Mouse (Mus musculus) hindbrain, embryonic 10.5 days (tissue): ENCODE measurements at regions not wholly inside any gene's neighbourhood (a gene's known extent, or its start where the extent isn't known, plus 50 kb on each side); places are given as distances from the start of the nearest gene placed in this dataset.
A peak's percentile ranks its signal among the peaks of the same experiment; 100 is the strongest.

Experiments
- DNase-seq: peaks from one replicate; pipeline ENCODE4 v3.0.0-alpha.2; 2017; ENCODE audit warnings: low spot score
- H3K27ac ChIP-seq: fragments of 300-500 bp; sonication (generic); 2 replicates; pipeline ENCODE4 v1.5.1; 2016; ENCODE audit warnings: mild to moderate bottlenecking, moderate library complexity
- H3K27me3 ChIP-seq: fragments of 300-500 bp; sonication (generic); 2 replicates; pipeline ENCODE4 v1.6.1; 2016; ENCODE audit warnings: mild to moderate bottlenecking; ENCODE audit not compliant: poor library complexity, insufficient read depth, severe bottlenecking
- H3K36me3 ChIP-seq: fragments of 300-500 bp; sonication (generic); 2 replicates; pipeline ENCODE4 v1.6.1; 2016; ENCODE audit warnings: mild to moderate bottlenecking, moderate library complexity
- H3K4me1 ChIP-seq: fragments of 300-500 bp; sonication (generic); replicated peaks from 2 replicates; pipeline ENCODE4 v1.6.1; 2016; ENCODE audit warnings: mild to moderate bottlenecking
- H3K4me3 ChIP-seq: fragments of 300-500 bp; sonication (generic); 2 replicates; pipeline ENCODE4 v1.5.1; 2016; ENCODE audit warnings: mild to moderate bottlenecking, moderate library complexity
- H3K9me3 ChIP-seq: fragments of 300-500 bp; sonication (generic); 2 replicates; pipeline ENCODE4 v1.6.1; 2016; ENCODE audit warnings: mild to moderate bottlenecking, moderate library complexity
- WGBS: fragments of 180-500 bp; shearing (Covaris S2); methylation state at CpG from one replicate; pipeline ENCODE4 v1.1.7; 2016; 5-methylcytosine and 5-hydroxymethylcytosine counted together

DNA sequence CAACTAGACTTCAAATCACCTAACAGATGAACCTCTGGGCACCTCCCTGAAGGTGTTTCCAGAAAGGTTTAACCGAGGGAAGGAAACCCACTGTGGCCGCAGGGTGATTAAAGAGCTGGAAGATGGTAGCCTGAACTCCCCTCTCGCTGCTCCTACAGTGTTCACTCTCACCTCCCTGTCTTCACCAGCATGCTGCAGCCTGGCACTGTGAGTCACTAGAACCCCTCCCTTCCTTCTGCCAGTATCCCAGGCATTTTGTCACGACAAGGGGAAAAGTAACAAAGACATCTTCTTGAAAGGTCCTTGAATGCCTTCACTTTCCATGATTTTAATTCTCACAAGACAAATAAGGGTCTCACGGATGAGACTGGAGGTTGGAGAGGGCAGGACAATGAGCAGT lies 471.1 kb downstream of the Nuf2 start:
- Histone ChIP-seq H3K4me3 (no peak overlapping the region), H3K27me3 (no peaks in the 10 kb centered on the region), H3K9me3 (no peaks in the 10 kb centered on the region), H3K27ac (no peak overlapping the region), H3K4me1 (0 out of 2 replicates have a peak, but pooled peaks cover 8% of the 10 kb centered on the region), H3K36me3 (no peaks in the 10 kb centered on the region)
- no peak for DNase-seq
- WGBS: 75% methylated on average over 5 of the region's 5 CpGs

DNA sequence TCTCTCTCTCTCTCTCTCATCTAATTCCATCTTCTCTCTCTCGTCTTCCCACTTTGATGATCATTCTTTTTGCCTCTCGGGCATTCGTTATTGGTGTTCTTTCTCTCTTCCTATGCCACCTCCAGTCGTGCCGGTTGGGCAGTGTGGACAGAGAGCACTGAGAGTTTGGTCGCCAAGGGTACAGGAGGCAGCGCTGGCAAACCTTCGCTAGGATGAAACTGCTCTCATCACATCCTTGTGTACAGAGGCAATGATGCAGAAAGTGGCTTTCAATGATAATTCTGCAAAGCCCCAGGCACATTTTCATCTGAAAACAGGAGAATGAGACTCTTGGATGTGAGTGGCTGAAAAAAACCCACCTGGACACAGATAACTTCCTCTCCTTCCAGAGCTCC lies 479.4 kb downstream of the Nuf2 start:
- no peaks in the 10 kb centered on the region for H3K9me3 ChIP-seq
- WGBS: 65% methylated on average over 8 of the region's 8 CpGs
- no peak for DNase-seq
- H3K27me3 ChIP-seq: peaks cover 20% of the 10 kb centered on the region
- H3K4me1 ChIP-seq: peaks cover 9% of the 10 kb centered on the region
- peak overlapping the region; percentile 66 for H3K27ac ChIP-seq
- no peaks in the 10 kb centered on the region for H3K36me3 ChIP-seq
- H3K4me3 ChIP-seq: peak overlapping the region; percentile 32

- DNase-seq: peak; percentile 60
- Histone ChIP-seq H3K27ac (peak overlapping the region; percentile 66; the same call in 1 of the 2 replicates), H3K27me3 (peaks cover 20% of the 10 kb centered on the region), H3K4me1 (peaks cover 9% of the 10 kb centered on the region), H3K4me3 (peak overlapping the region; percentile 32), H3K9me3 (no peaks in the 10 kb centered on the region), H3K36me3 (no peaks in the 10 kb centered on the region)
- WGBS: 43% methylated on average over 11 of the region's 11 CpGs
Measured at GRCm38 (mm10) chr1:169051085-169051862, 480.0 kb downstream of the Nuf2 start.

DNA sequence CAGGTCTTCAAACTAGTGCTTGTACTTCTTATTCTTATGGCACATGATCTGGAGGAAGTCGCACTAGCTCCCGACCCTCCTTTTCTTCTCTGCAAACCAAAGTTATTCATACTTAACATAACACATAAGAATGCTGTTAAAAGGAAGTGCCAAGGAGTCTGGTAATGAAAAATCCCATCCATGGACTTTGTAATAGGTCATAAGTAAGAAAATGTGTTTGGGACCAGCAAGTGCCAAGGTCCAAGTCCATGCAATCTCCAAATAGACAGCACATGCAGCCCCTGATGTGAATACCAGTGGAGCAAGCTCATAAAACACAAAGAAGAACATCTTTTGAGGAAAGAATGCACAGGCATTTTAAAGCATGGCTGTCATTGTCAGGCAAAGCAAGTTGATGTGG lies 481.4 kb downstream of the Nuf2 start:
- WGBS: 91% methylated on average over 2 of the region's 2 CpGs
- no peak overlapping the region for H3K4me3 ChIP-seq
- peaks cover 20% of the 10 kb centered on the region for H3K27me3 ChIP-seq
- no peaks in the 10 kb centered on the region for H3K36me3 ChIP-seq
- DNase-seq: no peak
- no peaks in the 10 kb centered on the region for H3K9me3 ChIP-seq
- peaks cover 9% of the 10 kb centered on the region for H3K4me1 ChIP-seq
- no peak overlapping the region for H3K27ac ChIP-seq

GRCm38 (mm10) chr1:169046791-169047525 lies 484.3 kb downstream of the Nuf2 start:
- Histone ChIP-seq H3K27me3 (peaks cover 17% of the 10 kb centered on the region; the same call in 1 of the 2 replicates), H3K27ac (no peak overlapping the region), H3K9me3 (no peaks in the 10 kb centered on the region), H3K36me3 (no peaks in the 10 kb centered on the region), H3K4me1 (peaks cover 7% of the 10 kb centered on the region), H3K4me3 (no peak overlapping the region)
- DNase-seq: no peak
- WGBS: 77% methylated on average over 4 of the region's 4 CpGs

DNA sequence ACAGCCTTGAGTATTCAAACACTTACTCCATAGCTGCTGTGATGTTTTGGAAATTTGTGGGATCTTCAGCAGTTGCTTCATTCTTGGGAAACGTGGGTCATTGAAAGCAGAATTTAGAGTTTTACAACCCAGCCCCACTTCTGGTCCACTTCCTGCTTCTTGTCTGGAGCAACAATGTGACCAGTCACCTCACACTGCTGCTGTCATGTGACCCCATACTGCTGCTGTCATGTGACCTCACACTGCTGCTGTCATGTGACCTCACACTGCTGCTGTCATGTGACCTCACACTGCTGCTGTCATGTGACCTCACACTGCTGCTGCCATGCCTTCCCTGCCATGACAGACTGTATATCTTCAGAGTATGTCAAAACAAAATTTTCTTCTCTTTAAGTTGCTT lies 497.7 kb downstream of the Nuf2 start:
- no peaks in the 10 kb centered on the region for H3K27me3 ChIP-seq
- DNase-seq: no peak
- H3K4me1 ChIP-seq: no peaks in the 10 kb centered on the region
- H3K4me3 ChIP-seq: no peak overlapping the region
- WGBS: 83% methylated on average over 1 of the region's 1 CpGs
- no peak overlapping the region for H3K27ac ChIP-seq
- no peaks in the 10 kb centered on the region for H3K9me3 ChIP-seq
- H3K36me3 ChIP-seq: no peaks in the 10 kb centered on the region

DNA sequence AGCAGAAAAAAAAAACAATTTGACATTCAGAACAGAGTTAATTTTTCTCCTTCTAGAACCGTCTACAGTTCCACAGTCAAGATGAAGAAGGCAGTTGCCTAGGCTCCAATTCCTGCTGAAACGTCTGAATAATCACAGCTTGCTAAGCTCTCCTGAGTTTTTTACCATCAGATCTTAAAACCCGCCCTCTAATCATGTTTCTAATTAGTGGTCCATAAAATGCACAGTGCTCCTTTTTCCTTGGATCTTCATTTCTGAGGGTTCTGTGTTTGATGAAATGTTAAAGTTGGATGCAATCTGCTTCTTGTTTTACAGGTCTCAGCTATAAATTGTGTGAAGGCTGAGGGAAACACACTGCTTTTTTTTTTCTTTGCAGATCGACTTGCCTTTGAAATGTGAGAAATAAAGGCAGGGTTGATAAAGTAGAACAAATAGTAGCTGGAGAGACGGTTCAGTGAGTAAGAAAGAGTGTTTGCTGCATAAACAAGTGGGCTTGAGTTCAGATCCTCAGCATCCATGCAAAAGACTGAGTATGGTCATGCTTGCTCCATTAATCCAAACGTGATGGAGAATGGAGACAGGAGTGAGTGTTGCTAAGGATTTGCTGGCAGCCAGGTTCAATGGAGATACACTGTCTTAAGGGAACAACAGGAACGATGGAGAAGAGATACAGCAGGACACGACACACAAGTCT lies 499.3 kb downstream of the Nuf2 start:
- no peak for DNase-seq
- H3K4me3 ChIP-seq: no peak overlapping the region
- no peaks in the 10 kb centered on the region for H3K36me3 ChIP-seq
- no peaks in the 10 kb centered on the region for H3K9me3 ChIP-seq
- no peaks in the 10 kb centered on the region for H3K27me3 ChIP-seq
- no peak overlapping the region for H3K27ac ChIP-seq
- WGBS: 67% methylated on average over 8 of the region's 8 CpGs
- H3K4me1 ChIP-seq: no peaks in the 10 kb centered on the region

GRCm38 (mm10) chr1:169027706-169028105 lies 503.6 kb downstream of the Nuf2 start:
- no peaks in the 10 kb centered on the region for H3K27me3 ChIP-seq
- H3K36me3 ChIP-seq: no peaks in the 10 kb centered on the region
- no peaks in the 10 kb centered on the region for H3K4me1 ChIP-seq
- 74% methylated on average over 6 of the region's 6 CpGs for WGBS
- no peak overlapping the region for H3K4me3 ChIP-seq
- DNase-seq: no peak
- no peaks in the 10 kb centered on the region for H3K9me3 ChIP-seq
- H3K27ac ChIP-seq: no peak overlapping the region

DNA sequence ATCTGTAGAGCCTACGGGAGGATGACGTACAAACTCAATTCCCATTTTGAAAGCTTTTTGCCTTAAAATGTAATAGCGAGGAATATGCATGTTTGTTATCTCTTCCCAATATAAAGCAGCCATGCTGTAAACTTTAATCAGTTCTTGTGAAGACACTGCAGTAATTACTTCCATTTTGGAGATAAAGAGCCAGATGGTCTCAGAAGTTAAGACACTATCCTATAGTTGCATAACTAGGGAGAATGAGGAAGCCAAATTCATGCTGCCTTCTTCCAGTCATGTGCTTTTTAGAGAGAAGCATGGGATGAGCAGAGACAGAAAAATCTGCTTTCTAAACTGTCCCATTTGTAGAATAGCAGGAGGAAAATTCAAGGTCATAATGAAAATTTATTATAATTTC lies 504.0 kb downstream of the Nuf2 start:
- DNase-seq: no peak
- H3K4me3 ChIP-seq: no peak overlapping the region
- no peaks in the 10 kb centered on the region for H3K27me3 ChIP-seq
- no peak overlapping the region for H3K27ac ChIP-seq
- H3K9me3 ChIP-seq: no peaks in the 10 kb centered on the region
- H3K4me1 ChIP-seq: no peaks in the 10 kb centered on the region
- H3K36me3 ChIP-seq: no peaks in the 10 kb centered on the region
- 95% methylated on average over 3 of the region's 3 CpGs for WGBS

- H3K27me3 ChIP-seq: no peaks in the 10 kb centered on the region
- no peak overlapping the region for H3K4me3 ChIP-seq
- H3K9me3 ChIP-seq: no peaks in the 10 kb centered on the region
- 85% methylated on average over 4 of the region's 4 CpGs for WGBS
- H3K36me3 ChIP-seq: no peaks in the 10 kb centered on the region
- no peak for DNase-seq
- no peaks in the 10 kb centered on the region for H3K4me1 ChIP-seq
- H3K27ac ChIP-seq: no peak overlapping the region
Measured at GRCm38 (mm10) chr1:169024531-169024930, 506.7 kb downstream of the Nuf2 start.

- Histone ChIP-seq H3K27me3 (no peaks in the 10 kb centered on the region), H3K4me1 (no peaks in the 10 kb centered on the region), H3K27ac (no peak overlapping the region), H3K36me3 (no peaks in the 10 kb centered on the region), H3K9me3 (no peaks in the 10 kb centered on the region), H3K4me3 (no peak overlapping the region)
- WGBS: 84% methylated on average over 14 of the region's 14 CpGs
- no peak for DNase-seq
Measured at GRCm38 (mm10) chr1:168991506-168992244, 539.6 kb downstream of the Nuf2 start.

GRCm38 (mm10) chr1:168975037-168975698 lies 543.1 kb upstream of the Pbx1 start:
- H3K4me1 ChIP-seq: peaks cover 4% of the 10 kb centered on the region; the same call in 1 of the 2 replicates
- WGBS: 78% methylated on average over 8 of the region's 8 CpGs
- H3K9me3 ChIP-seq: no peaks in the 10 kb centered on the region
- DNase-seq: peak; percentile 7
- H3K36me3 ChIP-seq: no peaks in the 10 kb centered on the region
- no peaks in the 10 kb centered on the region for H3K27me3 ChIP-seq
- H3K4me3 ChIP-seq: no peak overlapping the region
- no peak overlapping the region for H3K27ac ChIP-seq
